Mouse (Mus musculus) heart, postnatal 36 days (tissue): Measurements from ENCODE around the gene Klhl28. TPM values are rescaled to one million over a fixed set of nuclear protein-coding genes. Genes with fewer than 3 reads are reported as not detected.
A peak's percentile ranks its signal among the peaks of the same experiment; 100 is the strongest.

Experiments used
- DNase-seq, 2 experiments: peaks; one replicate each; pipeline ENCODE4 v3.0.0; 2021 to 2022
- intact Hi-C: fragments of 180-260 bp; cut with DNase I; formaldehyde crosslinking; loops from one replicate; pipeline ENCODE4 v1.15.1; 2025
- total RNA-seq, 2 experiments: library from RNA; stranded (reverse); gene quantifications; 2 replicates each; pipeline ENCODE4 v1.2.3; 2021

The Klhl28 gene
- 10 to 100 TPM; 11.5 to 12.1 TPM for total RNA-seq

DNA sequence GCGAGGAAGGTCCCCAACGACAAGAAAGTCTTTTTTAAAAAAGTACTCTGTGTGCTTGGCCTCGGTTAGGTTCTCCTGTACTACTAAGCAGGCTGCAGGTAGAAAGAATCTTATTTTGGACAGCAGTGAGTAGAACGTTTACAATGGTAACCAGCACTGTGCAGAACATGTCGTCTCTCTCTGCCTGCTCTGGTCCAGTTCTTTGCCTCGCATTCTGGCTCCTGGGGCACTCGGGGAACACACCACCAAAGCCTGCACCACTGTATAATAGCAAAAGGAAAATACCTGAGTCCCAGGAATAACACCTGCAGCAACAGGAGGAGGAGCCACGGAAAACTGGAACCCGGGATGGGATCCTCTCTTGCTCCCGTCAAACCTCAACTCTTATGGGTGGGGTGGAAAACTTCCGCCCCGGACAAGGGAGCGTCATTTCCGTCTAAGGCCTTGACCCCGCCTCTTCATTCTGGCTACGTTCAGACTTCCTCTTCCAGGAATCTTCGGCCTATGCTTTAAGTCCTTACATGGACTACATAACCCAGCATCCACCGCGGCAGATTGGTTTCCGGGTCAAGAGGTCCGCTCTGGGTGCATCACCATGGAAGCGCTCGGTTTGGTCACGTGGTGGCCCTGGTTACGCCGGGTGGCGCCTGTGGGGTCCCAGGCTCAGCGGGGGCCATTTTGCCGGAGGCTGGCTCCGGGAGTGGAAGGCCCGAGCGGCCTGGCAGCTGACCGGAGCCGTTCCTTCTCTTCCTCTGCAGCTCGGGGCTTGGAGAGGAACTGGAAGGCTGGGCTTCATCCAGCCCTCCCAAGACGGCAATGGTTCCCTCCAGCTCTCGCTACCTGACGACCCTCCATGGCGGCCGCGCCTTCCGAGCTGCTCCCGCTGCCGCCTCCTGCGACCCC is at the start of gene Klhl28, which contains the start of gene Togaram1:
TSS of gene Klhl28 (minus strand) at position 411 of the 903 bp plus-strand sequence.
TSS of gene Togaram1 (plus strand) at position 681 of the 903 bp plus-strand sequence.
- intact Hi-C loops = loop anchor here (2.0 to 5.0 kb wide), 3 partner anchors 49 to 107 kb away; partner anchors contain the start of genes Gm527 and Prpf39

DNA sequence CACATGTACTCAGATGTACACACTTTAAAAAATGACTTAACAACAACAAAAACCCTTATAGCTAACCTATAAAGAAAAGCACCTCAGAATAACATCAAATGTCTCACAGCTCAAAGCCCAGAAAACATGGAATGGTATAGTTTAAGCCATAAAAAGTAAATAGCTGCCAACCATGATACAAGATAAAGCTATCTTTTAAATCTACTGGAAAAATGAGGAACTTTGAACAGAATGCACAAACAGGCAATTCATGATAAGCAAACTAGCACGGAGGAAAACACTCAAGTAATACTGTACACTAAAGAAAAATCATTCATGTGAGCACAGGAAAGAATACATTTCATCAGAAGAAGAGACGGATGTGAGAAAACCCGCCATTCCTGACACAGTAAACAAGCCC is 42.4 kb upstream of the Klhl28 start:
- intact Hi-C loops = no loop called here

More for the DNA sequence above, at the start of gene Klhl28, which contains the start of gene Togaram1:
- DNase-seq = peak; percentile 97 to 98

DNA sequence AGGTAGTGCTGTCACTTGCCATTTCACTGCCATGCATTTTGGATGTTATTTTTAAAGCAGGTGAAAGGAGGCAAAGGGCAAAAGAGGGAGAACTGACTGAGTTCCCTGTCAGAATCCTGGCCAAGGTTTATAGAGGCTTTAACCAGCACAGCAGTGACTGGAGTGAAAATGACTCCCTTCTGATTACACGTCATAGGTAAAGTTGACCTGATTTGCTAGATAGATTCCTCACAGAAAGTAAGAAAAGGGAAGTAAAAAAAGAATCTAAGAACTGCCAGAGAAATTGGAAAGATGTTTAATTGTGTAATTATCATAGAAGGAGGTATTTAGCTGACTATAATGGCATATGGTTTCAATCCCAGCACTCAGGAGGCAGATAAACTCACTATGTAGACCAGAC is 12.2 kb upstream of the Klhl28 start:
- DNase-seq = no peak
- intact Hi-C loops = no loop called here

More for the DNA sequence above, 42.4 kb upstream of the Klhl28 start:
- no peak for DNase-seq

DNA sequence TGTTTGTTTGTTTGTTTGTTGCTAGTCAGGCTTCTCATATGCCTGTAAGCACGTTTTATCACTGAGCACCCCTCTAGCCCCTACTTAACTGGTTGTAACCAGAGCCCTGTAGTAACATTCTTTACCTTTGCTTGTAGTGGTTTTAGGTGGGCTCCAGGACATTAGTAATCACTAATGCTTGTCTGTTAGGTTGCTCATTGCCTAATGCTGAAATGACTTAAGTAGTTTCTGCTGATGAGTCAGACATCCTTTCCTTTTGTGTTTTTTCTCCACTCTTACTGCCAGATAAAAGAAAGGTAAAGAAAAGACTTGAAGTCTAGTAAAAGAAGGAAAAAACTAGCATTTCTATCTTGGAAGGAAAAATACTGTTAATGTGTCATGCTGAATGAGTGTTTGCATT is 10.9 kb upstream of the Klhl28 start:
- DNase-seq = no peak
- intact Hi-C loops = no loop called here

DNA sequence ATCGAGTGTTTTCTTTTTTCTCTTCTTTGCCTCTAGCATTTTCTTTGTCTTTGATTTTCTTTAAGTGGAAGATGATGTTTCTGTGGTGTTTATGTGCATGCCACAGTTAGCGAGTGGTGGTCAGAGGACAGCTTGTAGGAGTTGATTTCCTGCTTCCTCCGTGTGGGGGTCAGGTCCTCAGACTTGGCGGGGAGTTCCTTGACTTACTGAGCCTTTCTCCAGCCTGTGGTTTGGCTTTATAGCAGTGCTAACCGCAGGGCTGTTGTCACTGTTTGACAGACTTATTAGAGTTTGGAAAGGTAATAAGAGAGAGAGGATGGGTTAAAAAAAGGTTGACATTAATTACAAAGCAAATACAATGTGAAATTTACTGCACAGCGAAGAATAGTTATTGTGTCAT is 10.2 kb upstream of the Klhl28 start:
- DNase-seq = no peak
- intact Hi-C loops = no loop called here

DNA sequence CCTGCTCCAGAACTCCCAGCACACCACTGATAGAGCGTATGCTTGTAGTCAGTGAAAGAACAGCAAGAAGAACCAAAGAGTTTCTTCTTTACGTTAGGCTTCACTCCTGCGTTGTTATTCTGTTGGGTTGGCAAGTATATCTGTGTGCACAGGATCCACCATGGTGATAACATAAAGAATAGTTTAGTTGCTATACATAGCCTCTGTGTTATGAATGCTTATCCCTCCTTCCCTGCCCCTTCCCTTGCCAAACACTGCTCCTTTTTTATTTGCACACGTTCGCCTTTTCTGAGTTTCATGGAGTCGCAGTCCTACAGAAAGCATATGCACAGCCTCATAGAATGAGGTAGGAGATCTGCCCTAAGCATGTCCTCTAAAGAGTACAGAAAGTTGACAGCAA is 6.7 kb upstream of the Klhl28 start:
- DNase-seq = no peak
- intact Hi-C loops = no loop called here

DNA sequence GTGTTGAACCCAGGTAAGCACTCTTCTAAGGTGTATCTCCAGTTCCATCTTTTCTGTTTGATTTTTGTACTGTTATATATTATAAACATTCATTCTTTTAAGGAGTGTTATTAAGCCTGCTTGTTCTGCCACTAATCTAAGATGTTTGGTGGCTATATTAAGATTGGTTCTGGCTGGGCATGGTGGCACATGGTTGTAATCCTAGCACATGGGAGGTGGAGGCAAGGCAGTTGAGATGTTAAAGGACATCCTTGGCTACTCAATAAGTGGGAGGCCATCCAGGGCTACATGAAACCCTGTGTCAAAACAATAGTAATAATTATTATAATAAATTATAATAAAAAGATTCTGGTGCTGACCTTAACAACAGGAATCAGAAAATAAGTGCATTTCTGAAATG is 6.1 kb upstream of the Klhl28 start:
- intact Hi-C loops = no loop called here

DNA sequence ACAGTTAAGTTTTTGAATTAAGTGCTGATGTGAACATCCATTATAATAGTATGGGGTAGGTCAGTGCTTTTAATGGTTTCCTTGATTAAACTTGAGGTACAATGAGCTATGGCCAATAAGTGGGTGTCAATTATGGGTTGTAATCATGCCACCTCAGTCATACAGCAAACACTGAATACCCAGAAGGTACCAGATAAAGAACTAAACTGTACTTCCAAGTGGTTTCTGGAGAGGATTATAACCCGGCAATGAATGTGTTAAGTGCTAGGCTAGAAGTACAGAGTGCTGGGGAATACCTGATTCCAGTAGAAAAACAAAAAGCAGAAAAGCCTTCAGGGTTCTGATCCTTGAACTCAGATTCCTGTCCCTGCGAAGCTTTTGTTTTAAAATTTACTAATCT is 2.7 kb upstream of the Klhl28 start:
- no peak for DNase-seq
- intact Hi-C loops = loop anchor here (5.0 kb wide), 1 partner anchor 69 kb away; the partner anchor contains the start of gene Prpf39

More for the DNA sequence above, 6.1 kb upstream of the Klhl28 start:
- DNase-seq = no peak

DNA sequence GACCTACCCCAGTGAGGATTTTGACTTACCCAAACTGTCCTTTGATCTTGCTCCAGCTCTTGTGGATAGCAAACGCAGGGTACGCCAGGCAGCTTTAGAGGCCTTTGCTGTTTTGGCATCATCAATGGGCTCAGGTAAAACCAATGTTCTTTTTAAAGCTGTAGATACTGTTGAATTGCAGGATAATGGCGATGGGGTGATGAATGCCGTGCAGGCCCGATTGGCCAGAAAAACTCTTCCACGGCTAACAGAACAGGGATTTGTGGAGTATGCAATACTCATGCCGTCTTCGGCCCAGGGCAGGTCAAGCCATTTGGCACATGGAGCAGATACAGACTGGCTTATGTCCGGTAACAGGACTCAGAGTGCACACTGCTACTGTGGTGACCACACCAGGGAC is 2.1 kb upstream of the Klhl28 start:
- intact Hi-C loops = loop anchor here (2.0 to 5.0 kb wide), 2 partner anchors 70 to 105 kb away; partner anchors contain the start of gene Prpf39
- no peak for DNase-seq

DNA sequence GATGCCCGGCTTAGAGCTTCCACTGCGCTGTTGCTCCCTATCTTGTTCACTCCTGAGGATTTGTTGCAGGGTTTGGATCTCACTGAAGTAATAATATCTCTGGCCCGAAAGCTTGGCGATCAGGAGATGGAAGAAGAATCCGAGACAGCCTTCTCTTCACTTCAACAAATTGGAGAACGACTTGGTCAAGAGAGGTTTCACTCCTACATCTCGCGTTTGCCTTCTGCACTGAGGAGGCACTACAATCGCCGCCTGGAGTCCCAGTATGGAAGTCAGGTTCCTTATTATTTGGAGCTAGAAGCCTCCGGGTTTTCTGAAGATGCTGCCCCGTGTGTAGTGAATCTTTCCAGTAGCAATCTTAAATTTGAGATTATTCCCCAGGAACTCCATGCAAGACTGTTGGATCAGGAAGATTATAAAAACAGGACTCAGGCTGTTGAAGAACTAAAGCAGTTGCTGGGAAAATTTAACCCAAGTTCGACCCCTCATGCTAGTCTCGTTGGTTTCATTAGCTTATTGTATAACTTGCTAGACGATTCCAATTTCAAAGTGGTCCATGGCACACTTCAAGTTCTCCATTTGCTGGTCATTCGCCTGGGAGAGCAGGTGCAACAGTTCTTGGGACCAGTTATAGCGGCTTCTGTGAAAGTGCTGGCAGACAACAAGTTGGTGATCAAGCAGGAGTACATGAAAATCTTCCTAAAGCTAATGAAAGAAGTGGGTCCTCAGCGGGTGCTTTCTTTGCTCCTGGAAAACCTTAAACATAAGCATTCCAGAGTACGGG is 1.5 kb upstream of the Klhl28 start:
- DNase-seq = no peak
- intact Hi-C loops = loop anchor here (2.0 to 5.0 kb wide), 2 partner anchors 70 to 106 kb away; partner anchors contain the start of gene Prpf39

DNA sequence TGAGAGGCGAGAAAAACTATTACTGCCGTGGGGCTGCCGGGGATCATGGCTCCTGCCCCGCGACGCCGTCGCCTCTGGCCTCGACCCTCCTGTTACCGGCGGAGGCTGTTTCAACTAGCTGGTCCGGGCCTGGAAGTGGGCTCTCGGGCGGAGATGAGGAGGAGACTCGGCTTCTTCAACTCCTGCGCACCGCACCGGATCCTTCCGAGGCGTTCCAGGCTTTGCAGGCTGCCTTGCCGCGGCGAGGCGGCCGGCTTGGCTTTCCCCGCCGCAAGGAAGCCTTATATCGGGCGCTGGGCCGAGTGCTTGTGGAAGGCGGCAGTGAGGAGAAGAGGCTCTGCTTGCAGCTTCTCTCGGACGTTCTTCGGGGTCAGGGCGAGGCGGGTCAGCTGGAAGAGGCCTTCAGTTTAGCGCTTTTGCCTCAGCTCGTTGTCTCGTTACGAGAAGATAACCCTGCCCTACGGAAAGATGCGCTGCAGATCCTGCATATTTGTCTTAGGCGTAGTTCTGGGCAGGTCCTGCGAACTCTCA is 832 bp upstream of the Klhl28 start:
- intact Hi-C loops = loop anchor here (2.0 to 5.0 kb wide), 2 partner anchors 71 to 107 kb away; partner anchors contain the start of gene Prpf39

DNA sequence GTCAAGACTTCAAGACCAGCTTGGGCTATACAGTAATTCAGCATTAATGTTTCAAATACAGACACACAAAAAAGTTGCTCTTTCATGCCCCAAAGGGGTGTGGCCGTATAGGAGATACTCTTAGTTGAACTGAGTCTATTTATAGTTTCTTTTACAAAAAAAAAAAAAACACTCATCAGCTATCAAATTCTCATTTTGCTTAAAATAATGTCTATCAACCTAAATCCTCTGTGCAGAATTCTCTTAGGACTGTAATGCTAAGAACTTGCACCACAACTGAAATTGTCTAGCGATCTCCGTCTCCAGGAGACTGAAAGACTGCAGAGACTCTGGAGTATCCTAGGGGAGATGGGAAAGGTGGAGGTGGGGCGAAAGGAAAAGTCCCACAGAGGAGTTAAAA is 774 bp downstream of the Klhl28 start:
- no peak for DNase-seq
- intact Hi-C loops = loop anchor here (2.0 to 5.0 kb wide), 2 partner anchors 48 to 208 kb away; partner anchors contain the start of genes Gm527 and Mis18bp1

More for the DNA sequence above, 832 bp upstream of the Klhl28 start:
- DNase-seq = peak; percentile 40 to 61

DNA sequence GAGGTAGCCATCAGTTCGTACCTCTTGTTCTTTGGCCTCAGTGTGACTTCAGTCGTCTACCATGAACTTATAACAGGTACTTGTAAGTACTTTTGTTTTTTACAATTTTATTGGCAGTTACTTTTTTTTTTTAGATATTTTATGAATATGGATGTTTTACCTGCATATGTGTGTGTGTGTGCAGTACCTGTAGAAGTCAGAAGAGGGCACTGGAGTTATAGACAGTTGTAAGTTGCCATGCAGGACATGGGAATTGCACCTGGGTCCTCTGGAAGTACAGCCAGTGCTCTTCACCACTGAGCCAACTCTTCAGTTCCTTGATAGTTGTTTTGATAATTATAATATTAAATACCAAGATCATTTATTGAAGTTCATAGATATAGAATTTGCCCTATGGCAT is 27.8 kb downstream of the Klhl28 start:
- DNase-seq = no peak

DNA sequence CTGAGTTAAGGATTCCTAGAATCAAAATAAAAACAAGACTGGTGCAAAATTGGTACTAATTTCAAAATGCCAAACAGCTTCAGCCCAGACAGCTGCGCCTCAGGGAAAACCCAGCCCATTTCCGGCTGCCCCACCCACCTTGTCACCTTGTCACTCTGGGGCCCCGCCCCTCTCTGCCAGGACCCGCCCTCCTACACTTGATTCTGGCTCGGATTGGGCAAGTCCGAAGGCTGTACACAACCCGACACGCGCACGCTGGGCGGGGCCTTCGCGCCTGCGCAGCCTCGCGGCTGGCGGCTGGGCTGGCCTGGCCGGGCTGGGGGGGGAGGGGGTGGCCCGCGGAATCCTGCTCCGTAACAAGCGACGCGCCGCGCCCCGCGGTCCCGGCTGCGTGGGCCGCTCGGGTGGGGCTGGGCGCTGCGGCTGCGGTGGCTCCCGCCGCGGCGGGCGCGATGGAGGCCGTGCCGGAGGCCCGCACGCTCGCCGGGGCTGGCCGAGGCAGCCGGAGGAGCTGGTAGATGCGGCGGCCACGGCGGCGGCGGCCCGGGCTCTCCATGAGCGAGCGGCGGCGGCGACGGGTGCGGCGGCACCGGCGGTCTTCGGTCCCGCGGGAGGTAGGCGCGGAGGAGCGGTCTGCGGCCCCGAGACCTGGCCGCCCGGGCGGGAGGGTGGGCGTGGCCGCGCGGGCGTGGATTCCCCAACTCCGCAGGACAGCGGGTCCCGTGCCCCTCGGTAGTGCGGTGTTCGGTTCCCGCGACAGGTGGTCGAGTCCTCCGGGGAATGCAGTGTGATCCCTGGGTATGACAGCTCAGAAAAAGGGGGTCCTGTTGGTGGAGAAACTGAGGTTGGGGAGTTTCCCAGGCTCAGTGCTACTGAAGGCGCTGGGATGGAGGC is 47.5 kb downstream of the Klhl28 start, which contains the start of gene Gm527:
TSS of gene Gm527 (plus strand) at position 329 of the 894 bp plus-strand sequence.
- peak; percentile 92 to 94 for DNase-seq
- intact Hi-C loops = loop anchor here (2.0 to 5.0 kb wide), 3 partner anchors 47 to 254 kb away; partner anchors contain the start of genes Fkbp3, Klhl28, Mis18bp1 and Togaram1

More for the DNA sequence above, 27.8 kb downstream of the Klhl28 start:
- intact Hi-C loops = no loop called here

DNA sequence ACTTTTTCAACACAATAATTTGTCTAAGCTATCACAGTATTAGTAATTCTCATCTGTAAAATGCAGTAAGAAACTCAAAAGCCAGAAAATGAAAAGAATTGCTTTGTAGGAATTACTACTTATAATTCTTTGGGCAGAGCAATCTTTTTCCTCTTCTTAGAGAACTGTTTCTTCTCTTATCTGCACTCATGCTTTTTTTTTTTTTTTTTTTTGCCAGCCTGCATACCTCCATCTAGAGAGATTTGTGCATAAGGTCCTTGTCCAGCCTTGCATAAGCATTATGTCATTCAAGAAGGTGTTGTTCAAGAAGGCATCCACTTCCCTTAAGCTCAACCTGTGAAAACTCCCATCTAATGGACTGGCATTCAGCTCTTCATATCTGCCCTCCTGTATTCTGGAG is 48.6 kb downstream of the Klhl28 start:
- no peak for DNase-seq
- intact Hi-C loops = loop anchor here (2.0 to 5.0 kb wide), 3 partner anchors 48 to 256 kb away; partner anchors contain the start of genes Fkbp3, Klhl28, Mis18bp1 and Togaram1

DNA sequence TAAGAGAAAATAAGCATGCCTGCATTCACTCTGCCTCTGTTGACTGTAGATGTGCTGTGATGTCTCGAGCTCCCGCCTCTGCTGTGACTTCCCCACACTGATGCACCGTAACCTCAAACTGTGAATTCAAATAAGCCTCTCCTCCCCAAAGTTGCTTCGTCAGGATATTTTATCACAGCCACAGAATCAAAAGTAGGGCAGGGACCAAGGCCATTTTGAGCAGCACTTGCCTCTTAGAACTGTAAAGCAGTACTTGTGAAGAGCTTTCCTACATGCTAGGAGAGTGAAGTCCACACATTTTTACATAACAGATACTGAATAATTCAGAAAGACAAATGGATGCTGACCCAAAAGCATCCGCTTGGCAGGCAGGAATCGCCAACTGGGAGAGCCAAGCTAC is 52.3 kb downstream of the Klhl28 start:
- intact Hi-C loops = no loop called here
- DNase-seq = no peak

DNA sequence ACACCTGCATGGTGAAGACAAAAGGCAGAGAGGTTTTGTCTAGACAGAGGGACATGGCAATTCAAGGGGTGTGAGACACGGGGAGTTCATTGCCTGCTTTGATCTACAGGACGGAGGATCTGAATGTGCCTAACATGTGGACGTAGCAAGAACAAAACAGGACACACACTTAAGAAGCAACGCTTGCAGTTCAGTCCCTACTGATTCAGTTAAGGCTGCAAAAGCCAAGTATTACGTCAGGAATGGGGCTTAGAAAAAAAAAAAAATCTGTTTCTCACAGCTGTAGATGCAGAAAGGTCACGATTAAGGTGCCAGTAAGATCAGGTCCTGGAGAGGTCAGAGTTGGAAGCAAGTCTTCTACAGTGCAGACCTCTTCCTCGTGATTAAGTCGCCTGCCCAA is 62.1 kb downstream of the Klhl28 start:
- intact Hi-C loops = no loop called here
- peak in 1 of 2 experiments; percentile 14 for DNase-seq

DNA sequence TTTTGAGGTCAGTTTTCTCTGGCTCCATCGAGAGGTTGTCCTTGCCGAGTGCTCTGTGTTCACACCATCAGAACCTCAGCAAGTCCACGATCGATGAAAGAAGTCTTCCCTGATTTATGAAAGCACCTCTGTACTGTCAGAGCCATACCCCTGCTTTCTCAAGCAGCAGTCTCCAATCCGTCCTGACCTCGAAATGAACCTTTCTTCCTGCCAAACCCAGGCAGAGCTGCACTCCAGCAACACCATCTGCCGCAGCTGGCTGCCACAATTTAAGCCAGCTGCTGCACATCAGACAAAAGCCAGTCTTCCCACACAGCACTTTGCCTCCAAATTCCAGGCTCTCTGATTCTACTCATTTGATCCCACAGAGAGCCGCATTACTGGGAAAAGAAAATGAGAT is 62.8 kb downstream of the Klhl28 start:
- intact Hi-C loops = no loop called here
- peak; percentile 57 to 63 for DNase-seq
